Comparison of ENCODE assay signal across 15 mouse cellular contexts in genomic region chr16:43881636-43882035, GRCm38 (mm10). TPM values are rescaled to one million over a fixed set of nuclear protein-coding genes. Genes with fewer than 3 reads are reported as not detected.
A peak's percentile ranks its signal among the peaks of the same experiment; 100 is the strongest.
DNase-seq lines count a peak whose midpoint lies in the region; ATAC-seq and TF ChIP-seq lines count a peak whose summit lies in the region.
"Had no signal": no experiment of that assay in that cellular context is flagged by ENCODE, and none has a peak within 500 bp of the region (broad histone marks: within the 10 kb centered on the region; RNA-seq: fewer than 3 reads in every experiment).

No protein-coding gene starts in this region.

- no peak overlapping the region for H3K27ac ChIP-seq in layer of hippocampus, adult 2 months
- H3K27ac ChIP-seq: liver, embryonic 13.5 days had no signal

- DNase-seq in layer of hippocampus, adult 2 months (ENCODE audit: low spot score in 2 of 2): no peak
- DNase-seq in layer of hippocampus, adult 8-10 months (ENCODE audit: low spot score in 2 of 2): no peak
- DNase-seq in 416B (ENCODE audit: low read depth): peak; percentile 64
- peak; percentile 29 for DNase-seq in CD4-positive helper T cell, adult 2 months (ENCODE audit: low read depth, low spot score)
- peak; percentile 19 for DNase-seq in embryo, embryonic 10.5 days (ENCODE audit: low spot score)
- no peak for DNase-seq in adrenal gland, adult 18-20 months (ENCODE audit: low spot score in 2 of 2)
- DNase-seq: cerebellum, adult 9-10 months; gastrocnemius, postnatal 25 days; heart, postnatal 14 days; kidney, postnatal 4 days; liver, embryonic 13.5 days had no signal

- H3K4me3 ChIP-seq in layer of hippocampus, adult 2 months: no peak overlapping the region
- H3K4me3 ChIP-seq: liver, embryonic 13.5 days; myocyte had no signal

- TF ChIP-seq CTCF in layer of hippocampus, adult 2 months (conservative IDR thresholded peaks at IDR 0.05): peak; percentile 56

- no peak for ATAC-seq in erythroblast, adult 5-6 weeks (replicated peaks; ENCODE audit: low FRiP score, poor library complexity, severe bottlenecking)
- ATAC-seq: forebrain, embryonic 14.5 days; inflammation-experienced regulatory T-cells, adult 6 months had no signal

RNA-seq across cellular contexts. Expression of gene Ccdc191, which starts 8.0 kb away (rescaled TPM):
- total RNA-seq in layer of hippocampus, adult 2 months (2021): 1 to 10 TPM; 4.8 to 5.1 TPM
- 1 to 10 TPM; 3.7 to 5.5 (median 4.5) TPM for total RNA-seq in layer of hippocampus, adult 8-10 months (2022)
- total RNA-seq in adrenal gland, adult 18-20 months (2021): 1 to 10 TPM; 5.3 to 5.5 TPM
- 0.63 and 5.8 TPM in 2 replicates for total RNA-seq in erythroblast, adult 5-6 weeks (2015; ENCODE audit: low replicate concordance)
- 1.4 and 1.7 TPM in 2 replicates for total RNA-seq in erythroblast, adult 5-6 weeks (2017; ENCODE audit: low replicate concordance)

RNA-seq across cellular contexts. Expression of gene Qtrt2, which starts 45.0 kb away (rescaled TPM):
- 10 to 100 TPM; 38.8 to 40.7 TPM for total RNA-seq in layer of hippocampus, adult 2 months (2021)
- total RNA-seq in layer of hippocampus, adult 8-10 months (2022): 10 to 100 TPM; 37.7 to 56.4 (median 40.0) TPM
- total RNA-seq in adrenal gland, adult 18-20 months (2021): 10 to 100 TPM; 34.7 to 35.0 TPM
- 2.1 and 4.8 TPM in 2 replicates for total RNA-seq in erythroblast, adult 5-6 weeks (2015; ENCODE audit: low replicate concordance)
- total RNA-seq in erythroblast, adult 5-6 weeks (2017; ENCODE audit: low replicate concordance): 5.5 and 7.5 TPM in 2 replicates

Comparison
In these comparisons a context has a peak if more than half of its experiments do, and no peak if none do; other contexts are left out.
1. DNase-seq: peak in 416B (single experiment), CD4-positive helper T cell, adult 2 months (single experiment) and embryo, embryonic 10.5 days (single experiment); none in layer of hippocampus, adult 2 months (0 of 2), layer of hippocampus, adult 8-10 months (0 of 2) and adrenal gland, adult 18-20 months (0 of 2).
2. RNA of gene Qtrt2, which starts 45.0 kb away (total RNA-seq): 37.7 to 56.4 TPM in layer of hippocampus, adult 8-10 months, 38.8 to 40.7 TPM in layer of hippocampus, adult 2 months and 34.7 to 35.0 TPM in adrenal gland, adult 18-20 months; 2.1 to 7.5 TPM in erythroblast, adult 5-6 weeks; every median in the first group is over 4 times any median in the second.